Mouse (Mus musculus) liver, postnatal 0 days (tissue): Measurements from ENCODE around the gene Tmeff2.

ENCODE experiments used
- CTCF ChIP-seq: sonication (generic); IDR thresholded peaks from 2 replicates; pipeline ENCODE4 v1.5.1; 2016; ENCODE audit warnings: antibody characterized with exemption, low read depth
- EP300 ChIP-seq: IDR thresholded peaks from 2 replicates; pipeline ENCODE4 v1.6.1; 2016; ENCODE audit warnings: antibody characterized with exemption, low read depth, mild to moderate bottlenecking

DNA sequence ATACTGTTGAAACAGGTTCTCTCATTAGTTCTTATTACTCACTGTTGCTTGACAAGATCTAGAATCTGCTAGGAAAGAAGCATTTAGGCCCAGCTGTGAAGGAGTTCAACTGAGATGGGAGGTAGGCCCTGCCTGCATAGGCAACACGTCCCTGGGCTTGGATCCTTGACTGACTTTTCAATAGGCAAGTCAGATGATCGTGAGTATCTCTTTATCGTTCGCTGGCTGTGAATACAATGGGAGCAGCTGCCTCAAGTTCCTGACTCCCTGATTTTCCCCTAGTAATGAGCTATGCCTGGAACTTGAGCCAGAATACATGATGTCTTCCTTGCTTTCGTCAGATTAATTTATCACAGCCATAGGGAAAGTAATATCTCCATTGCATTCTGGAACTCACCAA, 214.3 kb downstream of the Tmeff2 start:
- no peak for TF ChIP-seq CTCF
- no peak for TF ChIP-seq EP300
